Mouse (Mus musculus) cerebellum, adult 8-10 months (tissue): ENCODE measurements around the gene Ttf2.
A peak's percentile ranks its signal among the peaks of the same experiment; 100 is the strongest.

ENCODE experiments used
- DNase-seq: peaks from one replicate; pipeline ENCODE4 v3.0.0; 2022

Ttf2 gene

GRCm38 (mm10) chr3:100910621-100911020 lies 58.8 kb downstream of the Ttf2 start:
- DNase-seq, result no peak

GRCm38 (mm10) chr3:100908594-100908993 lies 60.9 kb downstream of the Ttf2 start:
- DNase-seq, result no peak

GRCm38 (mm10) chr3:100906916-100907315 lies 62.5 kb downstream of the Ttf2 start:
- no peak for DNase-seq

DNA sequence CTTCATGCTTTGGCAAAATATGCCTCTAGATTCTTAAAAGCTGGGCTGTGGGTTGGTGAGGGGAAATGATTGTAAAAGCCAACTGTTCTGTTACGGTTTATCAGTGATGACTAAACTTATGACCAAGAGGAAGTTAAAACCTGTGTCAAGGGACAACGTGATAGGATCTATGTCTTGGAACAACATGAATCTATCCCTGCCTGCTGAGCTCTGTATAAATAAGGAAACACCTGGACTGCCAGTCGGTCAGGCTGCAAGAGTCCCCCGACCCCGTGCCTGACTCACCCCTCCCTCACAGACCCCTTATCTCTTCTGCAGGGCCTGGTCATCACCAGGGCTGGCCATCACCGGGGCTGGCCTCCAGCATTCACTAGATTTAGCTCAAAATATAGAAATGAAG lies 63.3 kb downstream of the Ttf2 start:
- no peak for DNase-seq

DNA sequence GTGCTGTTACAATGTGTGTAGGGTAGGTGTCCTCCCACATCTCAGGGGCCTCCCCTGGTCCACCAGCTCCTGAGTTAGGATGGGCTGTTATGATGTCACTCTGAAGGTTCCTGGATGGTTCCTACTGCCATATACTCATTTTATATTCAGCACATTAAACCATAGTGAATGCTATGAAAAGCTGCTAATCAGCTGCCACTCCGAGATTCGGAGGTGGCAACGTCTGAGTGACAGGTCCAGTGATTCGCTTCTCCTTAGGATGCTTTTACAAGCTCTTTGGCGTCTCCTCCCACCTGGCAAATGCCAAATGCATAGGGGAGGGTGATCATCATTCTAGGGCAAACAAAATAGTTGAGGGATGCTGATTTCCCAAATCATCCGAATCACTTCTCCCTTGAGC lies 74.0 kb downstream of the Ttf2 start:
- no peak for DNase-seq

DNA sequence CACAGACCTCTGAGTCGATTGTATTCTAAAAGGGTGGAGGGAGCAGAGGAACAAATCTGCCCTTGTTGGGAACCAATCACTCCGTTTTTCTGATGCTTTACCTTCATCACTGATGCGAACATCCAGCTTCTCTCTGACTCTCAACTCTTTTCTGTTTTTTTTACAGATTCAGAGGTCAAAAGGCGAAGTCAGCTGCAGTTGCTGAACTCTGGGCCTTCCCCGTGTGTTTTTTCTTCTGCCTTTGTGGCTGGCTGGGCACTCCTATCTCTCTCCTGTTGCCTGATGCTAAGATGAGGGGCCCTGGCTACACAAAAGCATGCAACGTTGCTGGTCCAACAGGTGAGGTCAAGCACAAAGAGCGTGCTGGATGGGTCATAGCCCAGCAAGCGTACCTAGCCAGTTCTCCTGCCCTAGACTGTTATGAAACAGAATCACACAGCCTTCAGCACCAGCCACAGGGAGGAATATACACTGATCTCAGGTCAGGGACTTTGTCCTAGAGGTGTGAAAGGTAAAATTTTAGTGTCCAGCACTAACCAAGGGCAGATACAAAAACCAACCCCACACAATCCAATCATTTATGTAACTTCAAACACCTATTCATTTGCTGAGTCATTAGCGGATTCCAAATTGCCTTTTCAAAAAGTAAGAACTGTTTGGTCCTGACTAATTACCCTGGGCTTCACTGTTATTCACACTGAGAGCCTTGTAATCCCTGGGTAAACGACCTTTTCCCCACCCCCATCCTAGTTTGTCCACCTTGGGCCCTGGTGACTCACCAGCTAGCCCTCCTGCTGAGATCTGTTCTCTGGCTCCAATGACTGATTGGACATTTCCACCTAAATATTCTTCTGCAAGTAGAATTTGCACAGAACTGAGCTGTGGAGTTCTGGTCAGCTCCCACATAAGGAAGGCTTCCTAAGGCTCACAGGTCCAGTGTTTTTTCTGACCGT lies 76.8 kb downstream of the Ttf2 start:
- peak; percentile 2 for DNase-seq

DNA sequence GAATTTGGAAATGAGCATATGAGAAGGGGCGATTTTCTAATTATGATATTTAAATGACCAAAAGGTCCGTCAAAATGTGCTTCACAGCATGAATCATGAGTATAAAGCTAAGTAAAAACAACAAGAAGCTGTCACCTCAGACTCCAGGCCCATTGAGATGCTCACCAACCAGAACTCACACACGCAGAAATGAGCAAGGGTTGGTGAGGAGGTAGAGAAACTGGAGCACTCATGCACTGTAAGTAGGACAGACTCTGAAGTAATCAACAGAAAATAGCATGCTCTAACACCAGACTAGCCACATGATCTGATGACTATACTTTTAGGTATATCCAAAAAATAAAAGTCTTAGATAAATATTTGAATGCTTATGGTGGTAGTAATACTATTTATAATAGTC lies 79.1 kb downstream of the Ttf2 start:
- DNase-seq, result no peak

DNA sequence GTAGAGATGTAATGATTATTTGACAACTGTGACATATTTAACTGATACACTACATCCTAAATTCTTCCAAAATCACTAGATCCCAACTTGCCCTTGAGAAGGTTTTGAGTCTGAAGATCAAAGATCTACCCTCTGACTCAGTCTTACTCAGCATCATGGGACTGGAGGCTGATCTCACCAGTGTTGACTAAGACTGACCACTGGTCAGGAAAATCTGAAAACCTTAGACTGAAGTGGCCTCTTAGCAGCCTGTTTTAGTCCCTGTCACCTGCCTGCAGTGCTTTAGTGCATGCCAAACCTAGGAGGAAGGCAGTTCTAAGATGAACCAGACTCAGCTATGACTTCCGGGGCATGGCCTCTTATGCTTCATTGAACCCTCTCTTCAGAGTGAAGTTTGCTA lies 80.2 kb downstream of the Ttf2 start:
- DNase-seq, result no peak
